Mouse (Mus musculus) intestine, postnatal 0 days (tissue): ENCODE data around the gene Psme3. TPM values are rescaled to one million over a fixed set of nuclear protein-coding genes. Genes with fewer than 3 reads are reported as not detected.

Experiments
- ATAC-seq: fragments of 200-750 bp; cut with Nextera tagmentation; 2 replicates; pipeline ENCODE4 v1.8.0; 2017; ENCODE audit warnings: mild to moderate bottlenecking, moderate TSS enrichment, moderate library complexity
- H3K27ac ChIP-seq: fragments of 300-500 bp; sonication (generic); 2 replicates; pipeline ENCODE4 v1.5.1; 2014; ENCODE audit warnings: mild to moderate bottlenecking, low read depth, low read length, moderate library complexity
- H3K27me3 ChIP-seq: fragments of 300-500 bp; sonication (generic); replicated peaks from 2 replicates; pipeline ENCODE4 v1.6.1; 2014; ENCODE audit warnings: low read length, mixed read lengths; ENCODE audit not compliant: control insufficient read depth, insufficient read depth
- H3K36me3 ChIP-seq: fragments of 300-500 bp; sonication (generic); 2 replicates; pipeline ENCODE4 v1.6.1; 2014; ENCODE audit warnings: mild to moderate bottlenecking, moderate library complexity; ENCODE audit not compliant: control insufficient read depth, insufficient read depth
- H3K4me1 ChIP-seq: fragments of 300-500 bp; sonication (generic); replicated peaks from 2 replicates; pipeline ENCODE4 v1.6.1; 2014; ENCODE audit warnings: antibody characterized with exemption, low read length, mixed read lengths; ENCODE audit not compliant: control insufficient read depth, insufficient read depth
- H3K4me2 ChIP-seq: fragments of 300-500 bp; sonication (generic); replicated peaks from 2 replicates; pipeline ENCODE4 v1.6.1; 2014; ENCODE audit warnings: low read depth, mild to moderate bottlenecking, moderate library complexity
- H3K4me3 ChIP-seq: fragments of 300-500 bp; sonication (generic); 2 replicates; pipeline ENCODE4 v1.5.1; 2014; ENCODE audit warnings: low read depth, low read length
- H3K9ac ChIP-seq: fragments of 300-500 bp; sonication (generic); 2 replicates; pipeline ENCODE4 v1.6.1; 2014; ENCODE audit warnings: mild to moderate bottlenecking, low read depth, low read length
- H3K9me3 ChIP-seq: fragments of 300-500 bp; sonication (generic); 2 replicates; pipeline ENCODE4 v1.6.1; 2016; ENCODE audit warnings: mixed run types; ENCODE audit not compliant: control insufficient read depth
- CTCF ChIP-seq: sonication (generic); IDR thresholded peaks from 2 replicates; pipeline ENCODE4 v1.5.1; 2016; ENCODE audit warnings: low read depth, mild to moderate bottlenecking, control low read depth, antibody characterized with exemption, moderate library complexity
- WGBS: fragments of 180-500 bp; shearing (Covaris S2); extraction: QIAGEN DNeasy Blood & Tissue Kit; methylation state at CpG from one replicate; pipeline ENCODE4 v1.1.7; 2014; 5-methylcytosine and 5-hydroxymethylcytosine counted together
- polyA plus RNA-seq: library from polyadenylated mRNA; unstranded; fragments of >200 nt; fragmentation: Nextera tagmentation; extraction: Ambion mirVana; gene quantifications from 2 replicates; pipeline ENCODE4 v1.2.1, GENCODE M21; 2015

Psme3 gene
- polyA plus RNA-seq, 1 experiment from 2014 or later, result 59.5 TPM

- Histone ChIP-seq H3K27ac (no peak overlapping the region), H3K4me3 (no peak overlapping the region), H3K4me2 (no peak overlapping the region), H3K27me3 (no peaks in the 10 kb centered on the region), H3K9ac (no peak overlapping the region), H3K36me3 (peaks cover 18% of the 10 kb centered on the region), H3K4me1 (no peaks in the 10 kb centered on the region), H3K9me3 (no peaks in the 10 kb centered on the region)
- WGBS, result 65% methylated on average over 4 of the region's 4 CpGs
- no peak for ATAC-seq
- no peak for TF ChIP-seq CTCF
These were observed 32.2 kb upstream of the Psme3 start for GRCm38 (mm10) chr11:101283805-101284204.

DNA sequence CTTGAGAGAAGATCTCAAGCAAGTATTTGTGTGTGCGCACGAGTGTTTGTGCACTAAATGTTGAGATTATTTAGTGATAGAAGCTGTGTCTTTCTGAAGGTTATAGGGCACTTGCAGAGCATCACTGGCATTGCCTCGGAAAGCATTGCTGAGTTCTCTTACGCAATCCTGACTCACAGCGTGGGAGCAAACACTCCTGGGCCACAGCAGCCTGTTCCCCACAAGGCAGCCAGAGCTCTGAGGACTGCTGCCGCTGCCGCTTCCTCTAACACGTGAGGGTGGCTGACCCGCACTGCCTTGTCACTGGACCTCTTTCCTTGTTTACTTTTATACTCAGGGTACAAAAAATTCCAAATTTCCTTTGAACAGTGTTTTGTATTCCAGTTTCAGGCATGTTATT, 28.7 kb upstream of the Psme3 start:
- Histone ChIP-seq H3K4me2 (no peak overlapping the region), H3K27ac (no peak overlapping the region), H3K4me3 (no peak overlapping the region), H3K9me3 (no peaks in the 10 kb centered on the region), H3K9ac (no peak overlapping the region), H3K4me1 (no peaks in the 10 kb centered on the region), H3K27me3 (no peaks in the 10 kb centered on the region), H3K36me3 (peaks cover 53% of the 10 kb centered on the region)
- no peak for TF ChIP-seq CTCF
- ATAC-seq, result no peak
- 69% methylated on average over 9 of the region's 9 CpGs for WGBS

- Histone ChIP-seq H3K4me1 (no peaks in the 10 kb centered on the region), H3K9me3 (no peaks in the 10 kb centered on the region), H3K36me3 (peaks cover 81% of the 10 kb centered on the region), H3K27ac (no peak overlapping the region), H3K9ac (no peak overlapping the region), H3K4me2 (no peak overlapping the region), H3K27me3 (no peaks in the 10 kb centered on the region), H3K4me3 (no peak overlapping the region)
- no peak for ATAC-seq
- no peak for TF ChIP-seq CTCF
- WGBS, result 94% methylated on average over 8 of the region's 8 CpGs
These were observed 24.8 kb upstream of the Psme3 start for GRCm38 (mm10) chr11:101291231-101291630.

- Histone ChIP-seq H3K9ac (no peak overlapping the region), H3K9me3 (no peaks in the 10 kb centered on the region), H3K36me3 (peaks cover 75% of the 10 kb centered on the region), H3K4me1 (no peaks in the 10 kb centered on the region), H3K27ac (no peak overlapping the region), H3K4me2 (no peak overlapping the region), H3K27me3 (no peaks in the 10 kb centered on the region), H3K4me3 (no peak overlapping the region)
- no peak for TF ChIP-seq CTCF
- ATAC-seq, result no peak
- WGBS, result 94% methylated on average over 8 of the region's 8 CpGs
These were observed 20.8 kb upstream of the Psme3 start for GRCm38 (mm10) chr11:101295191-101295590.

DNA sequence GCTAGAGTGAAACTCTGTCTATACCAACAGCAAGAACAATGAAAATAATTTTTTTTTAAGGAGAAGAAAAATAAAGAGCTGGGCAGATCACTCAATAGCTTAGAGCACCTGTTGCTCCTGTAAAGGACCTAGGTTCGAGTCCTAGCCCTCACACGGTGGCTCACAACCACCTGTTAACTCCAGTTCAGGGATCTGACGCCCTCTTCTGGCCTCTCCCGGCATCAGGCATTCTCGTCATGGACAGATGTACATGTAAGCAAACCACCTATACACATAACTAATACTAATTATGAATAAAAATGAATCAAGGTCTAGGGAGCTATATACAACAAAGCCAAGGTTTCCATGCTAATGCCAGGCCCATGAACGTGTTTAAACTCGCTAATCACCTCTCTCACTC, 15.1 kb upstream of the Psme3 start:
- peak overlapping the region; percentile 94 for H3K4me2 ChIP-seq
- H3K27ac ChIP-seq, result no peak overlapping the region
- peaks cover 22% of the 10 kb centered on the region for H3K36me3 ChIP-seq
- TF ChIP-seq CTCF, result peak; percentile 47
- H3K4me3 ChIP-seq, result peak overlapping the region; percentile 71
- WGBS, result 65% methylated on average over 7 of the region's 7 CpGs
- no peaks in the 10 kb centered on the region for H3K9me3 ChIP-seq
- peak overlapping the region; percentile 72 for H3K9ac ChIP-seq
- H3K4me1 ChIP-seq, result 0 out of 2 replicates have a peak, but pooled peaks cover 3% of the 10 kb centered on the region
- ATAC-seq, result no peak
- no peaks in the 10 kb centered on the region for H3K27me3 ChIP-seq

DNA sequence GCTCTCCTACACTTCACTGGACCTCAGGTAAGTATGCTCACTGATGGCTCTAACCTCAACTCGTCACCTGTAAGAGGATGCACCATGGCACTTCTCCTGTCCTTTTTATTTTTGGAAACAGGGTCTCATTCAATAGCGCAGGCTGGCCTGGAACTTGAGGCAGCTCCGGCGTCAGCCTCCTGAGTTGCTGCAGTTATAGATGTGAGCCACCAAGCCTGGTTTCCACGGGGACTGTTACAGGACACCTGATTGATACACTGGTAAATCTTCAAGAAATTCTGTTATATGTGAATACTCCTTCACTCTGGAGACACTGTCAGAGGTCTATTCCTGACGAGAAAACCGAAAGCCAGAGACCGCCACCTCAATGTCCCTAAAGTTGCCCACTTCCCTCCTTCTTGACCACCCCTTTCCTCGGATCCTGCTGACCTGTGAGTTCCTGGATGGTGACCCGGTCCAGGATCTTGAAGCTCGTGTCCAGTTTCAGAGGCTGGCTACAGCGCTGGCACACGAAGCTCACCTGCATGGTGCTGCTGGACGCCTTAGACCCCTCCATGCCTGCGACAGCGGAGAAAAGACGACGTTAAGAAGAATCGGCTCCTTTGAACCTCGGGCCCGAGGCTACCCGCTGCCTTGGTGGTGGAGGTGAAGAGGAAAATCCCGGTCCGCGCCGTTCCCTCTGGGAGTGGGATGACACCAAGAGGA, 14.6 kb upstream of the Psme3 start:
- WGBS, result 11% methylated on average over 26 of the region's 26 CpGs
- Histone ChIP-seq H3K9ac (peak overlapping the region; percentile 72), H3K27ac (peak overlapping the region; percentile 54), H3K4me2 (peak overlapping the region; percentile 94), H3K4me1 (0 out of 2 replicates have a peak, but pooled peaks cover 3% of the 10 kb centered on the region), H3K36me3 (peaks cover 17% of the 10 kb centered on the region), H3K4me3 (peak overlapping the region; percentile 71), H3K9me3 (no peaks in the 10 kb centered on the region), H3K27me3 (no peaks in the 10 kb centered on the region)
- no peak for TF ChIP-seq CTCF
- ATAC-seq, result peak; percentile 12; the same call in 1 of the 2 replicates
